Mouse (Mus musculus) MEL (cell line): ENCODE results near the gene Rabgap1l. TPM values are rescaled to one million over a fixed set of nuclear protein-coding genes. Genes with fewer than 3 reads are reported as not detected.
A peak's percentile ranks its signal among the peaks of the same experiment; 100 is the strongest.
"Not testable (repeated sequence)": the region's sequence is repeated elsewhere in the genome, so short reads cannot be mapped to it uniquely, and the experiment has no call there.

Experiments
- DNase-seq: peaks from one replicate; pipeline ENCODE4 v3.0.0; 2011; ENCODE audit warnings: low read depth, low spot score
- H3K27ac ChIP-seq: 2 replicates; pipeline ENCODE4 v1.5.1; 2012; ENCODE audit warnings: low read depth, mild to moderate bottlenecking, control low read depth, low read length, moderate library complexity; ENCODE audit not compliant: control insufficient read depth
- H3K27me3 ChIP-seq, 2 experiments: fragments of 150-350 bp in 1 of 2; sonication (generic) in 1 of 2; 2 replicates each; pipeline ENCODE4 v1.6.1; 2012; ENCODE audit warnings: low read length in 2 of 2, mild to moderate bottlenecking in 2 of 2, improper control_type of control experiment in 1 of 2, moderate library complexity in 1 of 2; ENCODE audit not compliant: insufficient read depth in 2 of 2, control insufficient read depth in 1 of 2
- H3K36me3 ChIP-seq, 2 experiments: 2 replicates each; pipeline ENCODE4 v1.6.1; 2012 to 2014; ENCODE audit warnings: low read length in 2 of 2, improper control_type of control experiment in 1 of 2, inconsistent platforms in 1 of 2, mild to moderate bottlenecking in 1 of 2; ENCODE audit not compliant: insufficient read depth in 2 of 2, control insufficient read depth in 1 of 2
- H3K4me1 ChIP-seq, 2 experiments: fragments of 150-350 bp in 1 of 2; sonication (generic) in 1 of 2; 2 replicates each; pipeline ENCODE4 v1.6.1; 2012; ENCODE audit warnings: low read length in 2 of 2, improper control_type of control experiment in 1 of 2, mild to moderate bottlenecking in 1 of 2; ENCODE audit not compliant: insufficient read depth in 2 of 2, control insufficient read depth in 1 of 2
- H3K4me3 ChIP-seq, 2 experiments: fragments of 150-350 bp in 1 of 2; sonication (generic) in 1 of 2; 2 replicates each; pipeline ENCODE4 v1.5.1; 2012; ENCODE audit warnings: low read depth in 2 of 2, low read length in 2 of 2, mild to moderate bottlenecking in 2 of 2, moderate library complexity in 2 of 2, control low read depth in 1 of 2, improper control_type of control experiment in 1 of 2; ENCODE audit not compliant: control insufficient read depth in 1 of 2, insufficient read depth in 1 of 2
- H3K79me2 ChIP-seq: 2 replicates; pipeline ENCODE4 v1.6.1; 2012; ENCODE audit warnings: mild to moderate bottlenecking, low read length, moderate library complexity; ENCODE audit not compliant: control insufficient read depth, poor library complexity, insufficient read depth
- H3K9ac ChIP-seq: 2 replicates; pipeline ENCODE4 v1.6.1; 2012; ENCODE audit warnings: low read depth, mild to moderate bottlenecking, control low read depth, low read length, moderate library complexity; ENCODE audit not compliant: control insufficient read depth, poor library complexity, severe bottlenecking
- H3K9me3 ChIP-seq: fragments of 150-350 bp; sonication (generic); replicated peaks from 2 replicates; pipeline ENCODE4 v1.6.1; 2012; ENCODE audit warnings: mild to moderate bottlenecking, low read length, improper control_type of control experiment, moderate library complexity; ENCODE audit not compliant: insufficient read depth
- BHLHE40 ChIP-seq: IDR thresholded peaks from 2 replicates; pipeline ENCODE4 v1.6.1; 2012; ENCODE audit warnings: low read depth, mild to moderate bottlenecking, inconsistent platforms, low read length, improper control_type of control experiment, borderline replicate concordance
- CHD1 ChIP-seq: IDR thresholded peaks from 2 replicates; pipeline ENCODE4 v1.6.1; 2012; ENCODE audit warnings: low read depth, mild to moderate bottlenecking, inconsistent platforms, low read length, improper control_type of control experiment
- CHD2 ChIP-seq: IDR thresholded peaks from 2 replicates; pipeline ENCODE4 v1.6.1; 2011; ENCODE audit warnings: low read length, improper control_type of control experiment
- CTCF ChIP-seq, 3 experiments: IDR thresholded peaks in 2 of 3; conservative IDR thresholded peaks in 1 of 3; 2 replicates each; pipeline ENCODE4 v1.5.1; 2011 to 2012; ENCODE audit warnings: low read length in 3 of 3, low read depth in 2 of 3, mild to moderate bottlenecking in 2 of 3, improper control_type of control experiment in 1 of 3, inconsistent platforms in 1 of 3, mixed read lengths in 1 of 3, moderate library complexity in 1 of 3; ENCODE audit not compliant: control insufficient read depth in 1 of 3, insufficient read depth in 1 of 3, poor library complexity in 1 of 3, severe bottlenecking in 1 of 3
- E2F4 ChIP-seq: IDR thresholded peaks from 2 replicates; pipeline ENCODE4 v1.6.1; 2011; ENCODE audit warnings: low read depth, low read length, improper control_type of control experiment, borderline replicate concordance
- ELF1 ChIP-seq: IDR thresholded peaks from 2 replicates; pipeline ENCODE4 v1.6.1; 2014; ENCODE audit warnings: low read depth, mild to moderate bottlenecking, inconsistent platforms, low read length, improper control_type of control experiment, moderate library complexity
- EP300 ChIP-seq, 2 experiments: IDR thresholded peaks; 2 replicates each; pipeline ENCODE4 v1.6.1; 2011; ENCODE audit warnings: improper control_type of control experiment in 2 of 2, low read length in 2 of 2, low read depth in 1 of 2, mild to moderate bottlenecking in 1 of 2
- ETS1 ChIP-seq: IDR thresholded peaks from 2 replicates; pipeline ENCODE4 v1.6.1; 2012; ENCODE audit warnings: low read depth, mild to moderate bottlenecking, inconsistent platforms, low read length, improper control_type of control experiment, moderate library complexity
- GABPA ChIP-seq: IDR thresholded peaks from 2 replicates; pipeline ENCODE4 v1.6.1; 2012; ENCODE audit warnings: low read depth, mild to moderate bottlenecking, inconsistent platforms, low read length, improper control_type of control experiment, moderate library complexity
- GATA1 ChIP-seq: IDR thresholded peaks from 2 replicates; pipeline ENCODE4 v1.6.1; 2011; ENCODE audit warnings: low read depth, low read length, improper control_type of control experiment
- HCFC1 ChIP-seq: IDR thresholded peaks from 2 replicates; pipeline ENCODE4 v1.6.1; 2012; ENCODE audit warnings: low read depth, mild to moderate bottlenecking, inconsistent platforms, low read length, improper control_type of control experiment, moderate library complexity
- KAT2A ChIP-seq: conservative IDR thresholded peaks from 2 replicates; pipeline ENCODE4 v1.6.1; 2012; ENCODE audit warnings: low read depth, low read length, improper control_type of control experiment, inconsistent platforms
- MAFK ChIP-seq: IDR thresholded peaks from 2 replicates; pipeline ENCODE4 v1.6.1; 2011; ENCODE audit warnings: low read depth, mild to moderate bottlenecking, low read length, improper control_type of control experiment, borderline replicate concordance
- MAX ChIP-seq: IDR thresholded peaks from 2 replicates; pipeline ENCODE4 v1.6.1; 2011; ENCODE audit warnings: low read length, improper control_type of control experiment
- MAZ ChIP-seq: IDR thresholded peaks from 2 replicates; pipeline ENCODE4 v1.6.1; 2012; ENCODE audit warnings: low read depth, mild to moderate bottlenecking, inconsistent platforms, low read length, improper control_type of control experiment
- MEF2A ChIP-seq: IDR thresholded peaks from 2 replicates; pipeline ENCODE4 v1.6.1; 2014; ENCODE audit warnings: low read depth, mild to moderate bottlenecking, inconsistent platforms, low read length, improper control_type of control experiment; ENCODE audit not compliant: poor library complexity, insufficient replicate concordance, severe bottlenecking; ENCODE audit errors: extremely low read depth
- MYC ChIP-seq: IDR thresholded peaks from 2 replicates; pipeline ENCODE4 v1.6.1; 2011; ENCODE audit warnings: low read depth, mild to moderate bottlenecking, low read length, improper control_type of control experiment, moderate library complexity
- POLR2AphosphoS2 ChIP-seq: IDR thresholded peaks from 2 replicates; pipeline ENCODE4 v1.6.1; 2011; ENCODE audit warnings: low read length, improper control_type of control experiment
- POLR2AphosphoS5 ChIP-seq: IDR thresholded peaks from 2 replicates; pipeline ENCODE4 v1.6.1; 2012; ENCODE audit warnings: low read depth, borderline replicate concordance, mild to moderate bottlenecking, inconsistent platforms, low read length, moderate library complexity, mixed read lengths
- RAD21 ChIP-seq: IDR thresholded peaks from 2 replicates; pipeline ENCODE4 v1.6.1; 2011; ENCODE audit warnings: mild to moderate bottlenecking, low read depth, low read length, improper control_type of control experiment
- RCOR1 ChIP-seq: IDR thresholded peaks from 2 replicates; pipeline ENCODE4 v1.6.1; 2012; ENCODE audit warnings: low read depth, mild to moderate bottlenecking, inconsistent platforms, low read length, improper control_type of control experiment
- SIN3A ChIP-seq: IDR thresholded peaks from 2 replicates; pipeline ENCODE4 v1.6.1; 2012; ENCODE audit warnings: low read length, improper control_type of control experiment, inconsistent platforms
- TAL1 ChIP-seq: IDR thresholded peaks from 2 replicates; pipeline ENCODE4 v1.6.1; 2012; ENCODE audit warnings: mild to moderate bottlenecking, inconsistent platforms, low read length, moderate library complexity, mixed read lengths
- TCF12 ChIP-seq: IDR thresholded peaks from 2 replicates; pipeline ENCODE4 v1.6.1; 2014; ENCODE audit warnings: low read depth, mild to moderate bottlenecking, inconsistent platforms, low read length, improper control_type of control experiment, moderate library complexity
- USF1 ChIP-seq: IDR thresholded peaks from 2 replicates; pipeline ENCODE4 v1.6.1; 2014; ENCODE audit warnings: low read depth, mild to moderate bottlenecking, inconsistent platforms, low read length, improper control_type of control experiment, moderate library complexity
- ZMIZ1 ChIP-seq: IDR thresholded peaks from 2 replicates; pipeline ENCODE4 v1.6.1; 2012; ENCODE audit warnings: low read depth, mild to moderate bottlenecking, inconsistent platforms, low read length, improper control_type of control experiment, moderate library complexity
- polyA plus RNA-seq, 2 experiments: library from polyadenylated mRNA; stranded (reverse) in 1 of 2; unstranded in 1 of 2; fragments of >175 nt in 1 of 2; fragments of >200 nt in 1 of 2; gene quantifications; 2 replicates each; pipeline versions ENCODE4 v1.2.1 to v1.2.4; 2012; ENCODE audit warnings: low replicate concordance in 2 of 2, low read depth in 1 of 2; ENCODE audit not compliant: insufficient read length in 2 of 2, insufficient read depth in 1 of 2, missing spikeins in 1 of 2
- total RNA-seq: library from RNA; depleted of rRNA; stranded (reverse); fragments of 300-350 nt; gene quantifications from 2 replicates; pipeline ENCODE4 v1.2.3, GENCODE M21; 2012

Rabgap1l gene
- total and polyA plus RNA-seq, 3 experiments = 24.1 to 26.2 TPM; not detected in 1

- TF ChIP-seq TAL1 (no peak), CHD1 (no peak), TCF12 (no peak), E2F4 (no peak), POLR2AphosphoS5 (no peak), HCFC1 (no peak), RCOR1 (no peak), ELF1 (no peak), GABPA (no peak), POLR2AphosphoS2 (no peak), SIN3A (no peak), GATA1 (peak; percentile 48), ZMIZ1 (no peak)
These were observed 382.2 kb downstream of the Rabgap1l start (continued) for GRCm38 (mm10) chr1:160410822-160411221.

DNA sequence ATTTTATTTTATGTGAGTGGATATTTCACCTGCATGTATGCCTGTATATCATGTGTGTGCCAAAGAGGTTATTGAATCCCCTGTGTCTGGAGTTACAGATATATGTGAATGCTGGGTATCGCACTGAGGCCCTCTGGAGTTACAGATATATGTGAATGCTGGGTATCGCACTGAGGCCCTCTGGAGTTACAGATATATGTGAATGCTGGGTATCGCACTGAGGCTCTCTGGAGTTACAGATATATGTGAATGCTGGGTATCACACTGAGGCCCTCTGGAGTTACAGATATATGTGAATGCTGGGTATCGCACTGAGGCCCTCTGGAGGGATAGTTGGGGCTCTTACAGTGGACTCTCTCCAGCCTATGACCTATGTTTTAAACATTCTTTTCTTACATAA is 383.3 kb downstream of the Rabgap1l start:
- H3K79me2 ChIP-seq, H3K4me1 ChIP-seq, H3K27ac ChIP-seq, H3K27me3 ChIP-seq, DNase-seq, H3K9ac ChIP-seq, H3K4me3 ChIP-seq, H3K36me3 ChIP-seq, H3K9me3 ChIP-seq: not testable (repeated sequence)

DNA sequence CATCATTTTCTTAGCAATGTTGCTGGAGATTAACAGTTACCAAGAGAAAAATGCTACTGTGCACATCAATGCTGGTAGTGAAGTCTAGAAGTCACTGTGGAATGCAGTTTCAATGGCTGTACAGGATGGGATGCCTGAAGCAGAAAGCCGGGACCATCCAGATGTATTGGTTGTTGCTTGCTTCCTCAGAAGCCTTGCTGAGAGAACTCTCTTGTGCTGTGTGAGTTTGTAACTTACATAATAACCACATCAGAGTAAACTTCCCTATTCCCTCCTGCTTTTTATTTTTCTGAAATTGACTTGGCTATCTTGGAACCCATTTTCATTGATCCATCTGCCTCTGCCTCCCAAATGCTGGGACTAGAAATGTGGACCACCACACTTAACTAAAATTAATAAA is 383.9 kb downstream of the Rabgap1l start:
- H3K27me3 ChIP-seq = no peaks in the 10 kb centered on the region
- no peaks in the 10 kb centered on the region for H3K79me2 ChIP-seq
- no peak overlapping the region for H3K4me3 ChIP-seq
- H3K9me3 ChIP-seq = no peaks in the 10 kb centered on the region
- no peaks in the 10 kb centered on the region for H3K36me3 ChIP-seq
- H3K27ac ChIP-seq = no peak overlapping the region
- no peaks in the 10 kb centered on the region for H3K4me1 ChIP-seq
- no peak overlapping the region for H3K9ac ChIP-seq
- no peak for TF ChIP-seq MEF2A
- no peak for TF ChIP-seq MAZ
- TF ChIP-seq MYC = no peak
- TF ChIP-seq BHLHE40 = no peak
- TF ChIP-seq GABPA = no peak
- no peak for TF ChIP-seq ETS1
- TF ChIP-seq CHD2 = no peak
- TF ChIP-seq TAL1 = no peak
- TF ChIP-seq KAT2A = no peak
- no peak for TF ChIP-seq POLR2AphosphoS5
- TF ChIP-seq SIN3A = no peak
- TF ChIP-seq MAFK = no peak
- TF ChIP-seq MAX = no peak
- TF ChIP-seq EP300 (IDR thresholded peaks at IDR 0.05; ENCODE audit: low read depth in 1 of 2, low read length in 2 of 2) = no peak
- no peak for TF ChIP-seq CHD1
- no peak for TF ChIP-seq USF1
- no peak for TF ChIP-seq TCF12
- TF ChIP-seq RAD21 = no peak
- TF ChIP-seq CTCF (IDR thresholded peaks at IDR 0.05 in 2 of 3, conservative IDR thresholded peaks at IDR 0.05 in 1 of 3; ENCODE audit: control insufficient read depth in 1 of 3, insufficient read depth in 1 of 3, low read depth in 2 of 3, low read length in 3 of 3, poor library complexity in 1 of 3, severe bottlenecking in 1 of 3) = no peak
- TF ChIP-seq, all 39 proteins: peak for 0
- DNase-seq = no peak
